Mouse (Mus musculus): ENCODE data around the gene Aco1. TPM values are rescaled to one million over a fixed set of nuclear protein-coding genes. Genes with fewer than 3 reads are reported as not detected.
A peak's percentile ranks its signal among the peaks of the same experiment; 100 is the strongest.

Gene Aco1
- 28.8 and 33.6 TPM in 2 replicates for polyA plus RNA-seq (2014; fragmentation: Nextera tagmentation; extraction: Ambion mirVana)

- Histone ChIP-seq H3K4me2 (ENCODE audit: low read length) (peak within 1 kb of the TSS; percentile 73), H3K36me3 (ENCODE audit: control insufficient read depth, insufficient read depth, low read length) (no peaks in the 10 kb centered on the region), H3K27me3 (ENCODE audit: control insufficient read depth, insufficient read depth, low read length) (no peaks in the 10 kb centered on the region), H3K27ac (replicated peaks in 1 of 2; ENCODE audit: control insufficient read depth in 1 of 2, insufficient read depth in 1 of 2, low read depth in 2 of 2, low read length in 2 of 2) (peak within 1 kb of the TSS; percentile 89 to 91), H3K9me3 (ENCODE audit: control insufficient read depth, low read length) (no peaks in the 10 kb centered on the region), H3K9ac (ENCODE audit: low read length) (peak within 1 kb of the TSS; percentile 82), H3K4me1 (ENCODE audit: control insufficient read depth in 2 of 2, insufficient read depth in 2 of 2, low read length in 2 of 2) (peaks cover 2 to 19% of the 10 kb centered on the region in 2 experiments; a peak in 3 of 4 replicates), H3K4me3 (ENCODE audit: control insufficient read depth in 1 of 2, insufficient read depth in 1 of 2, low read depth in 1 of 2, low read length in 2 of 2) (peak within 1 kb of the TSS; percentile 59 to 73)
- WGBS = under 1% methylated on average over 37 of the region's 46 CpGs
- peak; percentile 96 for ATAC-seq (ENCODE audit: insufficient number of reproducible peaks, insufficient read depth, low FRiP score, low read depth)
Observed at GRCm38 (mm10) chr4:40142743-40143532, at the start of gene Aco1. Gene Aco1, plus strand, starts transcription at chr4:40143081.

- H3K27ac ChIP-seq (replicated peaks in 1 of 2; ENCODE audit: control insufficient read depth in 1 of 2, insufficient read depth in 1 of 2, low read depth in 2 of 2, low read length in 2 of 2) = no peak overlapping the region
- no peak overlapping the region for H3K4me2 ChIP-seq (ENCODE audit: low read length)
- no peaks in the 10 kb centered on the region for H3K36me3 ChIP-seq (ENCODE audit: control insufficient read depth, insufficient read depth, low read length)
- H3K9me3 ChIP-seq (ENCODE audit: control insufficient read depth, low read length) = no peaks in the 10 kb centered on the region
- ATAC-seq (ENCODE audit: insufficient number of reproducible peaks, insufficient read depth, low FRiP score, low read depth) = no peak
- H3K4me3 ChIP-seq (ENCODE audit: control insufficient read depth in 1 of 2, insufficient read depth in 1 of 2, low read depth in 1 of 2, low read length in 2 of 2) = no peak overlapping the region
- H3K4me1 ChIP-seq (ENCODE audit: control insufficient read depth in 2 of 2, insufficient read depth in 2 of 2, low read length in 2 of 2) = no peaks in the 10 kb centered on the region
- H3K9ac ChIP-seq (ENCODE audit: low read length) = no peak overlapping the region
- H3K27me3 ChIP-seq (ENCODE audit: control insufficient read depth, insufficient read depth, low read length) = no peaks in the 10 kb centered on the region
- WGBS = 67% methylated on average over 2 of the region's 2 CpGs
Observed at GRCm38 (mm10) chr4:40094974-40095373, 47.9 kb upstream of the Aco1 start.

- Histone ChIP-seq H3K36me3 (ENCODE audit: control insufficient read depth, insufficient read depth, low read length) (no peaks in the 10 kb centered on the region), H3K4me3 (ENCODE audit: control insufficient read depth in 1 of 2, insufficient read depth in 1 of 2, low read depth in 1 of 2, low read length in 2 of 2) (no peak overlapping the region), H3K27me3 (ENCODE audit: control insufficient read depth, insufficient read depth, low read length) (no peaks in the 10 kb centered on the region), H3K4me1 (ENCODE audit: control insufficient read depth in 2 of 2, insufficient read depth in 2 of 2, low read length in 2 of 2) (no peaks in the 10 kb centered on the region), H3K9me3 (ENCODE audit: control insufficient read depth, low read length) (no peaks in the 10 kb centered on the region), H3K27ac (replicated peaks in 1 of 2; ENCODE audit: control insufficient read depth in 1 of 2, insufficient read depth in 1 of 2, low read depth in 2 of 2, low read length in 2 of 2) (no peak overlapping the region), H3K9ac (ENCODE audit: low read length) (no peak overlapping the region), H3K4me2 (ENCODE audit: low read length) (no peak overlapping the region)
- WGBS = 89% methylated on average over 1 of the region's 1 CpGs
- ATAC-seq (ENCODE audit: insufficient number of reproducible peaks, insufficient read depth, low FRiP score, low read depth) = no peak
Observed at GRCm38 (mm10) chr4:40102996-40103395, 39.9 kb upstream of the Aco1 start.

- WGBS = 52% methylated on average over 8 of the region's 8 CpGs
- no peak overlapping the region for H3K4me2 ChIP-seq (ENCODE audit: low read length)
- H3K9ac ChIP-seq (ENCODE audit: low read length) = no peak overlapping the region
- H3K4me1 ChIP-seq (ENCODE audit: control insufficient read depth in 2 of 2, insufficient read depth in 2 of 2, low read length in 2 of 2) = no peaks in the 10 kb centered on the region
- no peak for ATAC-seq (ENCODE audit: insufficient number of reproducible peaks, insufficient read depth, low FRiP score, low read depth)
- H3K36me3 ChIP-seq (ENCODE audit: control insufficient read depth, insufficient read depth, low read length) = no peaks in the 10 kb centered on the region
- no peaks in the 10 kb centered on the region for H3K9me3 ChIP-seq (ENCODE audit: control insufficient read depth, low read length)
- no peak overlapping the region for H3K27ac ChIP-seq (replicated peaks in 1 of 2; ENCODE audit: control insufficient read depth in 1 of 2, insufficient read depth in 1 of 2, low read depth in 2 of 2, low read length in 2 of 2)
- no peak overlapping the region for H3K4me3 ChIP-seq (ENCODE audit: control insufficient read depth in 1 of 2, insufficient read depth in 1 of 2, low read depth in 1 of 2, low read length in 2 of 2)
- no peaks in the 10 kb centered on the region for H3K27me3 ChIP-seq (ENCODE audit: control insufficient read depth, insufficient read depth, low read length)
Observed at GRCm38 (mm10) chr4:40106004-40106536, 36.8 kb upstream of the Aco1 start.

GRCm38 (mm10) chr4:40108030-40108429 lies 34.9 kb upstream of the Aco1 start:
- no peaks in the 10 kb centered on the region for H3K4me1 ChIP-seq (ENCODE audit: control insufficient read depth in 2 of 2, insufficient read depth in 2 of 2, low read length in 2 of 2)
- H3K27me3 ChIP-seq (ENCODE audit: control insufficient read depth, insufficient read depth, low read length) = no peaks in the 10 kb centered on the region
- no peak overlapping the region for H3K9ac ChIP-seq (ENCODE audit: low read length)
- WGBS = 78% methylated on average over 4 of the region's 4 CpGs
- H3K9me3 ChIP-seq (ENCODE audit: control insufficient read depth, low read length) = no peaks in the 10 kb centered on the region
- ATAC-seq (ENCODE audit: insufficient number of reproducible peaks, insufficient read depth, low FRiP score, low read depth) = no peak
- H3K4me2 ChIP-seq (ENCODE audit: low read length) = no peak overlapping the region
- no peak overlapping the region for H3K4me3 ChIP-seq (ENCODE audit: control insufficient read depth in 1 of 2, insufficient read depth in 1 of 2, low read depth in 1 of 2, low read length in 2 of 2)
- H3K36me3 ChIP-seq (ENCODE audit: control insufficient read depth, insufficient read depth, low read length) = no peaks in the 10 kb centered on the region
- no peak overlapping the region for H3K27ac ChIP-seq (replicated peaks in 1 of 2; ENCODE audit: control insufficient read depth in 1 of 2, insufficient read depth in 1 of 2, low read depth in 2 of 2, low read length in 2 of 2)

- H3K9ac ChIP-seq (ENCODE audit: low read length) = no peak overlapping the region
- H3K9me3 ChIP-seq (ENCODE audit: control insufficient read depth, low read length) = no peaks in the 10 kb centered on the region
- no peak overlapping the region for H3K4me3 ChIP-seq (ENCODE audit: control insufficient read depth in 1 of 2, insufficient read depth in 1 of 2, low read depth in 1 of 2, low read length in 2 of 2)
- no peaks in the 10 kb centered on the region for H3K27me3 ChIP-seq (ENCODE audit: control insufficient read depth, insufficient read depth, low read length)
- no peaks in the 10 kb centered on the region for H3K4me1 ChIP-seq (ENCODE audit: control insufficient read depth in 2 of 2, insufficient read depth in 2 of 2, low read length in 2 of 2)
- H3K27ac ChIP-seq (replicated peaks in 1 of 2; ENCODE audit: control insufficient read depth in 1 of 2, insufficient read depth in 1 of 2, low read depth in 2 of 2, low read length in 2 of 2) = no peak overlapping the region
- WGBS = 65% methylated on average over 1 of the region's 1 CpGs
- no peak overlapping the region for H3K4me2 ChIP-seq (ENCODE audit: low read length)
- no peak for ATAC-seq (ENCODE audit: insufficient number of reproducible peaks, insufficient read depth, low FRiP score, low read depth)
- H3K36me3 ChIP-seq (ENCODE audit: control insufficient read depth, insufficient read depth, low read length) = no peaks in the 10 kb centered on the region
Observed at GRCm38 (mm10) chr4:40113173-40113572, 29.7 kb upstream of the Aco1 start.

GRCm38 (mm10) chr4:40121221-40121620 lies 21.7 kb upstream of the Aco1 start:
- no peaks in the 10 kb centered on the region for H3K27me3 ChIP-seq (ENCODE audit: control insufficient read depth, insufficient read depth, low read length)
- H3K9me3 ChIP-seq (ENCODE audit: control insufficient read depth, low read length) = no peaks in the 10 kb centered on the region
- H3K4me3 ChIP-seq (ENCODE audit: control insufficient read depth in 1 of 2, insufficient read depth in 1 of 2, low read depth in 1 of 2, low read length in 2 of 2) = no peak overlapping the region
- H3K36me3 ChIP-seq (ENCODE audit: control insufficient read depth, insufficient read depth, low read length) = no peaks in the 10 kb centered on the region
- WGBS = 60% methylated on average over 3 of the region's 3 CpGs
- no peak overlapping the region for H3K4me2 ChIP-seq (ENCODE audit: low read length)
- no peaks in the 10 kb centered on the region for H3K4me1 ChIP-seq (ENCODE audit: control insufficient read depth in 2 of 2, insufficient read depth in 2 of 2, low read length in 2 of 2)
- no peak overlapping the region for H3K27ac ChIP-seq (replicated peaks in 1 of 2; ENCODE audit: control insufficient read depth in 1 of 2, insufficient read depth in 1 of 2, low read depth in 2 of 2, low read length in 2 of 2)
- ATAC-seq (ENCODE audit: insufficient number of reproducible peaks, insufficient read depth, low FRiP score, low read depth) = no peak
- no peak overlapping the region for H3K9ac ChIP-seq (ENCODE audit: low read length)

All from heart, embryonic 14.5 days (tissue).